Mouse (Mus musculus): ENCODE results near the gene Ddias. TPM values are rescaled to one million over a fixed set of nuclear protein-coding genes. Genes with fewer than 3 reads are reported as not detected.

The Ddias gene
- total RNA-seq, 1 experiment, result 37.8 TPM

- in situ Hi-C loops (cut with MboI; ENCODE audit: low sequenced_read_pairs in 2 of 2, unreplicated experiment in 2 of 2), result no loop called here
- Histone ChIP-seq H3K4me3 (ENCODE audit: insufficient read depth in 1 of 2, low read depth in 1 of 2, low read length in 2 of 2, poor library complexity in 1 of 2, severe bottlenecking in 1 of 2) (no peak overlapping the region), H3K4me1 (ENCODE audit: control insufficient read depth in 2 of 2, insufficient read depth in 2 of 2, low read length in 2 of 2, poor library complexity in 1 of 2) (0 out of 4 replicates have a peak, but pooled peaks cover 0 to 3% of the 10 kb centered on the region in 2 experiments), H3K9ac (ENCODE audit: insufficient read depth, low read depth, low read length, poor library complexity, severe bottlenecking) (no peak overlapping the region), H3K27ac (ENCODE audit: insufficient read depth, low read depth, low read length, poor library complexity, severe bottlenecking) (no peak overlapping the region), H3K9me3 (ENCODE audit: control insufficient read depth, insufficient read depth, low read depth, low read length) (no peaks in the 10 kb centered on the region; the same call in 1 of the 2 replicates), H3K36me3 (ENCODE audit: control insufficient read depth, insufficient read depth, low read length, poor library complexity, severe bottlenecking) (peaks cover 13% of the 10 kb centered on the region)
- DNase-seq (ENCODE audit: low read depth, low spot score), result no peak
- TF ChIP-seq CHD2 (IDR thresholded peaks at IDR 0.05; ENCODE audit: low read depth, low read length) (no peak), HCFC1 (IDR thresholded peaks at IDR 0.05; ENCODE audit: borderline replicate concordance, insufficient read depth, low read length) (no peak), MAFK (IDR thresholded peaks at IDR 0.05; ENCODE audit: insufficient read depth, low read depth, low read length) (no peak), ZC3H11A (IDR thresholded peaks at IDR 0.05; ENCODE audit: borderline replicate concordance, low read depth, low read length) (no peak), ZNF384 (IDR thresholded peaks at IDR 0.05; ENCODE audit: low read depth, low read length) (no peak)
Observed at GRCm38 (mm10) chr7:92871596-92871995, 2.5 kb downstream of the Ddias start.

DNA sequence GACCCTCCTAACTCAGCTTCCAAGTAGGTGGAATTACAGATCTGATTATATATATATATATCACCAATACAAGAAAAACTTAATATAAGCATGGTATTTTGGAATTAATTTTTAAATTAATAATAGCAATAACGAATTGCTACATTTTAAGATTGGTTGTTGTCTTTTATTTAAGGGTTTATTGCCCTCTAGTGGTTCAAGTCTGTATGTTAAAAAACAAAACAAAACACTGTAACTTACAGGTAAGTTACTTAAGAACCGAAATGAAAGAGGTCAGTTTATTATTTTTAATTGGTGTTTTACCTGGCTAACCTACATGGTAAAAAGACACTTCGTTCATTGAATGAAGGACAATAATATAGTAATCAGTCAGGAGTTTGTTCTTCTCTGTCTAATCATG is 3.9 kb downstream of the Ddias start:
- H3K4me3 ChIP-seq (ENCODE audit: insufficient read depth in 1 of 2, low read depth in 1 of 2, low read length in 2 of 2, poor library complexity in 1 of 2, severe bottlenecking in 1 of 2), result no peak overlapping the region
- H3K27ac ChIP-seq (ENCODE audit: insufficient read depth, low read depth, low read length, poor library complexity, severe bottlenecking), result no peak overlapping the region
- H3K9me3 ChIP-seq (ENCODE audit: control insufficient read depth, insufficient read depth, low read depth, low read length), result no peaks in the 10 kb centered on the region; the same call in 1 of the 2 replicates
- no peak for DNase-seq (ENCODE audit: low read depth, low spot score)
- H3K4me1 ChIP-seq (ENCODE audit: control insufficient read depth in 2 of 2, insufficient read depth in 2 of 2, low read length in 2 of 2, poor library complexity in 1 of 2), result no peaks in the 10 kb centered on the region
- TF ChIP-seq ZNF384 (IDR thresholded peaks at IDR 0.05; ENCODE audit: low read depth, low read length) (no peak), MAFK (IDR thresholded peaks at IDR 0.05; ENCODE audit: insufficient read depth, low read depth, low read length) (no peak), HCFC1 (IDR thresholded peaks at IDR 0.05; ENCODE audit: borderline replicate concordance, insufficient read depth, low read length) (no peak), CHD2 (IDR thresholded peaks at IDR 0.05; ENCODE audit: low read depth, low read length) (no peak), ZC3H11A (IDR thresholded peaks at IDR 0.05; ENCODE audit: borderline replicate concordance, low read depth, low read length) (no peak)
- peaks cover 14% of the 10 kb centered on the region for H3K36me3 ChIP-seq (ENCODE audit: control insufficient read depth, insufficient read depth, low read length, poor library complexity, severe bottlenecking)
- in situ Hi-C loops (cut with MboI; ENCODE audit: low sequenced_read_pairs in 2 of 2, unreplicated experiment in 2 of 2), result no loop called here
- no peak overlapping the region for H3K9ac ChIP-seq (ENCODE audit: insufficient read depth, low read depth, low read length, poor library complexity, severe bottlenecking)

DNA sequence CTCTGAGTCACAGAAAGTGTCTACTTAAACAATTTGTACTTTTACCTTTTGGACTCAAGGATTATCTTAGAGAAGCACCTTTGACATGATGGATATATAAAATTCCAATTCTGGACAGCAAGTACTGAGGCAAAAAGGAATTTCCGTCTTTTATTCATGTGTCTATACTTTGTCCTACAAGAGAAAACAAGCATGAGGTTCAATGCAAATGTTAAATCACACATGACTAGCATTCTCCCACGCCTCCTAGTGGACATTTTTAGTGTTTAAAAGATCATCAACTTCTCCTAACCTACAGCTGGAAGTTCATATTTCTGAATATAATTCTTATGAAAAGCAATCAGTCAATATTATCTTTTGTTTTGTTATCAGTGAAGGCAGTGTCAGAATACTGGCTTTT is 7.5 kb downstream of the Ddias start:
- no peak overlapping the region for H3K4me3 ChIP-seq (ENCODE audit: insufficient read depth in 1 of 2, low read depth in 1 of 2, low read length in 2 of 2, poor library complexity in 1 of 2, severe bottlenecking in 1 of 2)
- H3K9ac ChIP-seq (ENCODE audit: insufficient read depth, low read depth, low read length, poor library complexity, severe bottlenecking), result no peak overlapping the region
- H3K36me3 ChIP-seq (ENCODE audit: control insufficient read depth, insufficient read depth, low read length, poor library complexity, severe bottlenecking), result peaks cover 18% of the 10 kb centered on the region
- in situ Hi-C loops (cut with MboI; ENCODE audit: low sequenced_read_pairs in 2 of 2, unreplicated experiment in 2 of 2), result loop anchor here in 1 of 2 experiments (10.0 kb wide), 1 partner anchor 222 kb away; no protein-coding TSS in a partner anchor
- H3K4me1 ChIP-seq (ENCODE audit: control insufficient read depth in 2 of 2, insufficient read depth in 2 of 2, low read length in 2 of 2, poor library complexity in 1 of 2), result no peaks in the 10 kb centered on the region
- peak; percentile 27 for DNase-seq (ENCODE audit: low read depth, low spot score)
- TF ChIP-seq HCFC1 (IDR thresholded peaks at IDR 0.05; ENCODE audit: borderline replicate concordance, insufficient read depth, low read length), result no peak
- TF ChIP-seq ZC3H11A (IDR thresholded peaks at IDR 0.05; ENCODE audit: borderline replicate concordance, low read depth, low read length), result no peak
- TF ChIP-seq ZNF384 (IDR thresholded peaks at IDR 0.05; ENCODE audit: low read depth, low read length), result no peak
- TF ChIP-seq CHD2 (IDR thresholded peaks at IDR 0.05; ENCODE audit: low read depth, low read length), result no peak
- TF ChIP-seq MAFK (IDR thresholded peaks at IDR 0.05; ENCODE audit: insufficient read depth, low read depth, low read length), result no peak
- no peaks in the 10 kb centered on the region; the same call in 1 of the 2 replicates for H3K9me3 ChIP-seq (ENCODE audit: control insufficient read depth, insufficient read depth, low read depth, low read length)
- no peak overlapping the region for H3K27ac ChIP-seq (ENCODE audit: insufficient read depth, low read depth, low read length, poor library complexity, severe bottlenecking)

- H3K9ac ChIP-seq (ENCODE audit: insufficient read depth, low read depth, low read length, poor library complexity, severe bottlenecking), result no peak overlapping the region
- H3K4me1 ChIP-seq (ENCODE audit: control insufficient read depth in 2 of 2, insufficient read depth in 2 of 2, low read length in 2 of 2, poor library complexity in 1 of 2), result no peaks in the 10 kb centered on the region
- TF ChIP-seq CHD2 (IDR thresholded peaks at IDR 0.05; ENCODE audit: low read depth, low read length), result no peak
- no peak for TF ChIP-seq ZNF384 (IDR thresholded peaks at IDR 0.05; ENCODE audit: low read depth, low read length)
- TF ChIP-seq ZC3H11A (IDR thresholded peaks at IDR 0.05; ENCODE audit: borderline replicate concordance, low read depth, low read length), result no peak
- no peak for TF ChIP-seq MAFK (IDR thresholded peaks at IDR 0.05; ENCODE audit: insufficient read depth, low read depth, low read length)
- no peak for TF ChIP-seq HCFC1 (IDR thresholded peaks at IDR 0.05; ENCODE audit: borderline replicate concordance, insufficient read depth, low read length)
- no peak overlapping the region for H3K27ac ChIP-seq (ENCODE audit: insufficient read depth, low read depth, low read length, poor library complexity, severe bottlenecking)
- in situ Hi-C loops (cut with MboI; ENCODE audit: low sequenced_read_pairs in 2 of 2, unreplicated experiment in 2 of 2), result no loop called here
- H3K9me3 ChIP-seq (ENCODE audit: control insufficient read depth, insufficient read depth, low read depth, low read length), result no peaks in the 10 kb centered on the region
- DNase-seq (ENCODE audit: low read depth, low spot score), result no peak
- H3K36me3 ChIP-seq (ENCODE audit: control insufficient read depth, insufficient read depth, low read length, poor library complexity, severe bottlenecking), result no peaks in the 10 kb centered on the region
- no peak overlapping the region for H3K4me3 ChIP-seq (ENCODE audit: insufficient read depth in 1 of 2, low read depth in 1 of 2, low read length in 2 of 2, poor library complexity in 1 of 2, severe bottlenecking in 1 of 2)
Observed at GRCm38 (mm10) chr7:92848246-92848645, 25.8 kb downstream of the Ddias start.

GRCm38 (mm10) chr7:92842254-92842653 is 31.8 kb downstream of the Ddias start:
- Histone ChIP-seq H3K36me3 (ENCODE audit: control insufficient read depth, insufficient read depth, low read length, poor library complexity, severe bottlenecking) (no peaks in the 10 kb centered on the region), H3K27ac (ENCODE audit: insufficient read depth, low read depth, low read length, poor library complexity, severe bottlenecking) (no peak overlapping the region), H3K4me1 (ENCODE audit: control insufficient read depth in 2 of 2, insufficient read depth in 2 of 2, low read length in 2 of 2, poor library complexity in 1 of 2) (no peaks in the 10 kb centered on the region), H3K9ac (ENCODE audit: insufficient read depth, low read depth, low read length, poor library complexity, severe bottlenecking) (no peak overlapping the region), H3K4me3 (ENCODE audit: insufficient read depth in 1 of 2, low read depth in 1 of 2, low read length in 2 of 2, poor library complexity in 1 of 2, severe bottlenecking in 1 of 2) (no peak overlapping the region), H3K9me3 (ENCODE audit: control insufficient read depth, insufficient read depth, low read depth, low read length) (no peaks in the 10 kb centered on the region)
- in situ Hi-C loops (cut with MboI; ENCODE audit: low sequenced_read_pairs in 2 of 2, unreplicated experiment in 2 of 2), result no loop called here
- DNase-seq (ENCODE audit: low read depth, low spot score), result no peak
- TF ChIP-seq CHD2 (IDR thresholded peaks at IDR 0.05; ENCODE audit: low read depth, low read length), result no peak

Data from ES-E14 (cell line).